Mouse (Mus musculus) cerebellum, adult 2 months (tissue): ENCODE results near the gene Tmem104.

Experiments
- CTCF ChIP-seq: fragments of 200-500 bp; IDR thresholded peaks from 2 replicates; pipeline ENCODE4 v1.5.1; 2011; ENCODE audit warnings: low read depth, mild to moderate bottlenecking, control low read depth, low read length, moderate library complexity, borderline replicate concordance; ENCODE audit not compliant: insufficient read depth
- POLR2A ChIP-seq: fragments of 200-500 bp; IDR thresholded peaks from 2 replicates; pipeline ENCODE4 v1.6.1; 2011; ENCODE audit warnings: low read length, control low read depth, borderline replicate concordance; ENCODE audit not compliant: insufficient read depth

DNA sequence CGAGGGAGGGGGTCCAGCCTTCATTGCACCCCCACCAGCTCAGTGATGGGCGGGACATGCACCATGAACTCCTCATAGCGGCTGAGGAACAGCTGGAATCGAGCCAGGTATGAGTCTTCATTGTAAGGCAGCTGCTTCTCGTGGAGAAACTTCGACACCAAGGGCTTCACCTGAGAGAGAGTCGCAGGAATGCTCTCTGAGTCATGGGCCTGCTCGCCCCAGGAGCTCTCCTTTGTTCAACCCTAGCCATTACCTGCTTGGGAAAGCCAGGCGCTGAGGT is 96.1 kb downstream of the Tmem104 start:
- TF ChIP-seq POLR2A (no peak), CTCF (no peak)
